Mouse (Mus musculus) c-Kit-positive CD71-positive TER-119-negative erythroid progenitor cells, embryonic 14.5 days (primary cell): ENCODE data around the gene Rbm20.

Source experiments
- DNase-seq: peaks from one replicate; pipeline ENCODE4 v3.0.0-alpha.2; 2013; ENCODE audit warnings: low read depth

The Rbm20 gene

DNA sequence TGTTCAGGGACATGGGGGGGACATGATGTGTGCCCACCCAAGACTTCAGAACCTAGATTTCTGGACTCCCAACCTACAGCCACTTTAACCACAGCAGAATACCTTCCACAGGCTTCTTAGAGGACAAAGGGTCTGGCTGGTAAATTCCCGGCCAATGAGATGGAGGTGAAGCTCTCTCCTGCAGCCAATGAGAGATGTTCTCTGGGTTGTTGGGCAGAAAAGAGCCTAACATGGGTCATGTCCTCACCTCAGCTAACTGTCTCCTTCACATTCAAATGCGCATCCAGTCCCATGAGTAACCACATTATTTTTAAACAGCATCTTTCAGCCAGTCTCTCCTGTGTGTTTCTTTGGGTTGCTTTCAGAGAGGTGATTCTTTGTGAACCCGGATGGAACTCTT is 5.7 kb upstream of the Rbm20 start:
- DNase-seq = no peak

DNA sequence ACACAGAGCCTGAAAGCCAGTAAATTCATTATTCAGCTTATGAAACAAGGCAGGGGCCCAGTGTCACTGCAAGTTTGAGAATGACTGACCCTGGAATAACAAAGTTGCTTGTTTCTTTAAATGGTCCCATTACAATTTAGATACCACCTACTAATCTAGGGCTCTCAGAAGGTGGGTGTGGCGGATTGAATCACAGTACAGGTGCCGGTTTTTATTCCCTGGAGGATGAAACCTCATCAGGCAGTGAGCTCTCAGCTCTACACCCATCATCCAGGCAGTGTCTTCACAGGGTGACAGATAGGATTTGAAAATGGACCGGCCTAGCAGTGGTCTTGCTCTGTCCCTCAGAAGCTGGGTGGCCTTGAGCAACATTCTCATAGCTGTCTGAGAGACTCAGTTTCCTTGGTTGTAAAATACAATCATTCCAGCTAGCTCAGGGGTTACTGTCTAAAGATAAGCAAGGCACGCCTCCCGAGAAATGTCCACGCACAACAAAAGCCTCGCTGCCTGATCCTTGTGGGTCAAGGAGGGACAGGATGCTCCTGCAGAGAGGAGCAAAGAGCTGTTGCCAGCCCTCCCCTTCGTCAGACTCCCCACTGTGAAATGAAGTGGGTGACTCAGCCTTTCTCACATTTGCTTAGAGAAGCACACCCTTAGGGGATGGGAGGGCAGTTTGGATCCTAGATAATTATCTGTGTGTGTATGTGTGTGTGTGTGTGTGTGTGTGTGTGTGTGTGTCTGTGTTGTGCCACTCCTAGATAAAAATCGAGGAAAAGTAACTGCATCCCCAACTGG is 2.8 kb upstream of the Rbm20 start:
- no peak for DNase-seq

- DNase-seq = no peak
These were observed 878 bp upstream of the Rbm20 start for GRCm38 (mm10) chr19:53676228-53676627.

DNA sequence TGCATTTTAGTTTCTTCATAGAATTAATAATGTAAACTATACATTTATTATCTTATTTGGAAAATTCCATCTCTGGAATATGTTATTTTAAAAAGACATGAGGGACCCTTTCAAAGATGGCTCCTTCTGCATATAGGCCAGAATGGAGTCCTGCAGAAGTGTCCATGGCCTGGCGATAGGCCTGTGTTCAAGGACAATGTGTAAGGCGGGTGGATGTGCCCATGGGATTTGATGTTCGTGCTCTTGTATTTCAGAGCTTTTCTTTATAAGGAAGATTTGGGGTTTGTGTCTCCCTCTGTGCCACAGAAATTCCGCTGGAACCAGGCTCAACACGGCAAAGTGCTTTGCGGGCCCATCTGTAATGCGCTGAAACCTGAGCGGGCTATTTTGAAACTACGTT is 2.1 kb downstream of the Rbm20 start:
- no peak for DNase-seq

- DNase-seq = no peak
These were observed 2.9 kb downstream of the Rbm20 start for GRCm38 (mm10) chr19:53679981-53680380.

- DNase-seq = no peak
These were observed 5.3 kb downstream of the Rbm20 start for GRCm38 (mm10) chr19:53682427-53682826.

DNA sequence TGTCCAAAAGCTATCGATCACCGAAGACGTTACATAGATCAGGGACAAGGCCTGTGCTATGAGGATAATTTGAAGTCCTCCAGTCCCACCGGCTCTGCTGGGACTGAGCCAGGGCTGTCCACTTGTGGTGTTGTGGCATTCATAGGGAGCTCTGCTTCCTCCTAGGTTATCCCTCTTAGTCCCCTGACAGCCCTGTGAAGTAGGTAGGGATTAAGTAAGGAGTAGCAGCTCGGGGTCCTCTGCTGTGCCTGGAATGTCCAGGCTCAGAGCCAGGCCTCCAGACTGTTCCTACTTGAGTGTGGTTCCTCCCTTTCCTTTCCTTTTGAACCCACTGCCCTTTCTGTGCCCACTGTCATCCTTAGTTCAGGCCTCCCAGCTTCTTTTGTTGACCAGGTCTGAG is 10.5 kb downstream of the Rbm20 start:
- no peak for DNase-seq

GRCm38 (mm10) chr19:53690816-53691215 is 13.7 kb downstream of the Rbm20 start:
- no peak for DNase-seq

GRCm38 (mm10) chr19:53694020-53694419 is 16.9 kb downstream of the Rbm20 start:
- DNase-seq = no peak

DNA sequence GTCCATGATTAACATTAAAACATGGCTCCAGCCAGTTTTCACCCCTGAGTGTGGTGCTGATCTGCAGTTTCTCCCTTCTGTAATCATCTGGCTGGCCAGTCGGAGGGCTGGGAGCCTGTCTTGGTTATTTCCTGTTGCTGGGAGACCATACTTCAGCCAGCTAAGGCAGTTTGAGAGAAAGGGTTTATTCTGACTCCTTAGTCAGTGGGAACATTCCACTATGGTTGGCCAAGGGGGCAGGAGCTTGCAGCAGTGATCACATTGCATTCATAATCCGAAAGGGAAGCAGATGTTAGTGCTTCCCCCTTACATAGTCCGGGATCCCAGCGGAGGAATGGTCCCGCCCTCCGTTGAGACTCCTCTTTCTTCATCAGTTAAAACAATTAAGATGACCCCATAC is 19.0 kb downstream of the Rbm20 start:
- DNase-seq = no peak

DNA sequence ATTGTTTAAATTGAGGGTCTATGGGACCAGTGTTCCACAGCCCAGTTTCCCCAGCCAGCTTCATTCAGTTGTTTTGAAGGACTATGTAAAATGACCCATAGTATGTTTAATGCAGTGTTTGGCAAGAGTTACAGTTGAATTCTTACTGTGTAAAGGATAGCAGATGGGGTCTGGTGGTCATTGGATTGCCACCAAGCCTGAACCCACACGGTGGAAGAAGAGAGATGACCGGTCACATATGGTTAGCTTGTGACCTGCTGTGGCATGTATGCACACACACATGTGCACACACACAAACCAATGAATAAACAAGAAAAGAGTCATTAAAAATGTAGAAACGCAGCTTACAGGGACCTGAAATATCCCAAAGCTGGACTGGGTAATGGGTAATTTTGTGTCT is 19.5 kb downstream of the Rbm20 start:
- DNase-seq = no peak

DNA sequence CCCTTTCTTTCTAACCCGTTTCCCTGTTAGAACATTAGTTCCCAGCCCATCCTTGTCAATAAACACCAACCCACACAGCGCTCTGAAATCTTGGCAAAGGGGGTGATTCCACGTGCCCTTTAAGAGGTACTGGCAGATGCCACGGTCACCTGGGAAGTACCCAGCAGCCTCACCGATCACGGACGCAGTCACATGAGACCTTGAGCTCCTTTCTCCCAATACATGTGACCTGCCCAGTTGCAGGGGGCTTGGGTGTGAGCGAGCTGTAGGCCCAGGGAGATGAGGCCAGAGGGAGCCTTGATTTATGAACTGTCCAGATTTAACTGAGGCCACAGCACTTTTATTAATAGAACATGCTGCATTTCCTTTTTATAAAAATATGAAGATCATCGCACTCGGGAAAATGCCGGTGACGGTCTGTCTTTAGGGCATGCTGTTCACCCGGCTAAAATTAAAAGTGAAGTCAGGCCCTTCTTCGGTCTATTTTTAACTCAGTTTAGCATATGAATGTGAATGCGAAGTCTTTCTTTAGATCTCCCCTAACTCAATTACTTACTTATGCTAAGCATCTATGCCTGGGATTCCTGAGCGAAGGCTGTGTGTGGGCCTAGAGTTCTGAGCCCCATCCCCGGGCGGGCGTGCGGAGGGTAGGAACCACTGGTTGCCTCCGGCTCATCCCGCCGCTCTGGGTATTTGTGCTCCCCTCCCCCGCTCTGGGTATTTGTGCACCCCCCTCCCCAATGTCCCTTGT is 20.4 kb downstream of the Rbm20 start:
- no peak for DNase-seq

DNA sequence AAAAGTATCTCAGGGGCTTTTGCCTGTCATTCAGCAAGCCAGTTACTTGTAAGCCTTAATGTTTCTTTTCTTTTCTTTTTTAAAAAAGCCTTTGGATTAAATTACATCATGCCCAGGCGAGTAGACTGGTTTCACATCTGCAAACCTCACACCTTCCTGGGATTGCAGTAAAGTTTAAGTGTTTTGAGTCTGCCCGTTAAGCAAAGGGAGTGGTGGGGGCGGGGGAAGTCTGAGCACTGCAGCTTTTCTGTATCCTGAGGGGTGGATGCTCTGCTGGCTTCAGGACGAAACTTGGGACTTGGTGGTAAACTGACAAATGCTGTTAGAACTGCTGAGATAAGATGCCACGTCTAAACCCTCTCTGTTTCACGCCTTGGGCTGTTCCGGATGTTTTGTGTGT is 22.6 kb downstream of the Rbm20 start:
- no peak for DNase-seq

DNA sequence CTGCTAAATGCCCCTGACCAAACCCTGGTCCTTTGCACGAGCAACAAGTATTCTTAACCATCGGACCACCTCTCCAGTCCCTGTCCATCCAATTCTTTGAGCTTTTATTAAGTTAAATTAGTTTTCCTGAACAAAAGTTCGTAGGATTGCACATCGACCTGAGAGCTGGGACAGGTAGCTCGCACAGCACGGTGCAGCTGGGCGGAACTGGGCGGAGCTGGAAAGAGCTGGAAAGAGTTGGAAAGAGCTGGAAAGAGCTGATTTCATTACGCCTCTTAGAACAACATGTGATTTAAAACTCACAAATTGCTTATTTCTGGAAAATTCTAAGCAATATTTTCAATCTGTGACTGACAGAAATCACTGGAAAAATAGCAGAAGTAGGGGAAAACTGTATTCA is 24.3 kb downstream of the Rbm20 start:
- DNase-seq = no peak

- DNase-seq = peak; percentile 15
These were observed 28.1 kb downstream of the Rbm20 start for GRCm38 (mm10) chr19:53704895-53705823.

GRCm38 (mm10) chr19:53708401-53708800 is 31.3 kb downstream of the Rbm20 start:
- DNase-seq = no peak

GRCm38 (mm10) chr19:53710861-53711260 is 33.8 kb downstream of the Rbm20 start:
- DNase-seq = no peak

- DNase-seq = no peak
These were observed 34.3 kb downstream of the Rbm20 start for GRCm38 (mm10) chr19:53711261-53711890.

DNA sequence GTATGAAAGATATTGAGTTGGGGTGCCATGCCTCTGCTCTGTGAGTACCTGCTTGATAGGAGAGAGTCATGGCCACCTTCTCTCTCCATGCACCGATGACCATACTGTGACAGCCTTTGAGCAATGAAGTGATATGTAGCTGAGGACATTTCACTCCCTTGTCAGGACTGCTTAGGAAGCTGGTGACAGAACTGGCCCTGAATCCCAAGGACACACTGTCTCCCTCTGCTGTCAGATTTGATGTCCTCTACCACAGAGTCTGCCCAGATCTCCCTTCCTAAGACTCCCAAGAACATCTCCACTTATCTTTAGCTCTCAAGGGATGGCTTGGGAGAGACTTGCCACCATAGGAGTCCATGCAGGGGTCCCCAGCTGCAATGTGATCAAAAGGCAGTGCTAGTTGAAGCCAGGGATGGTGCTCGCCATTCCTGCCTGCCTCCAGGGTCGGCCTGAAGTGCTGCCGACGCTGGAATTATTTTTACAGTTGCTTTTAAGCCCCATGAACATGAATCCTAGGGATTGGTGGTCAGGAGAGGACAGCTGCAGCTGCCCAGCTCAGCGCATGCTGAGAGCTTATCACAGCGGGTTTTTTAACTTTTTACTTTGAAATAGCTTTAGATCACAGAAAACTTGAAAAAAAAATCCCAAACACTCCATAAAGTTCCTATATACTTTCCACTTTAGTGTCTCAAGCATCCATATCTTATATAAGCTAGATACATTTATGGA is 35.4 kb downstream of the Rbm20 start:
- DNase-seq = no peak

- DNase-seq = no peak
These were observed 36.3 kb downstream of the Rbm20 start for GRCm38 (mm10) chr19:53713364-53713763.

- DNase-seq = no peak
These were observed 39.4 kb downstream of the Rbm20 start for GRCm38 (mm10) chr19:53716469-53716868.
